Mouse (Mus musculus): ENCODE data around the gene Ercc8. TPM values are rescaled to one million over a fixed set of nuclear protein-coding genes. Genes with fewer than 3 reads are reported as not detected.

Gene Ercc8
- polyA plus RNA-seq, 1 experiment from 2014 or later: 15.0 TPM

DNA sequence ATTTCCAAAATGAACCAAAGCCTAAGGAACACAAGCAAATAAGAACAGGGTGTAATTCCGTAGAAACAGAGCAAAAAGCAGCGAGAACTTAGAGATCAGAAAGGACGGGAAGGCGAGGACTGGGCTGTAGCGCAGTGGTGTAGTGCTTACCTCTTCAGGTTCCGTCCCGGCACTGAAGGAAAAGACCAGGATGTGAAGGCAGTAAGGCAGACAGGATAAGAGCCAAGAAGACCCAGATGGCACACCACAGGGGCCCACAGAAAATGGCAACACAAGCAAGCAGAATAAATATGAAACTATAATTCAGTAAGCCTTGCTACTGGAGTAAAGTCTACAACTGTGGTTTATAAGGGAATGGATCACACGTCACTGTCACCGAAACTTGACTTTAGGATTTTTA, 5.4 kb downstream of the Ercc8 start:
- H3K4me3 ChIP-seq (replicated peaks): no peak overlapping the region
- 97% methylated on average over 9 of the region's 9 CpGs for WGBS
- no peaks in the 10 kb centered on the region for H3K9me3 ChIP-seq
- H3K27me3 ChIP-seq (replicated peaks): no peaks in the 10 kb centered on the region
- H3K4me2 ChIP-seq: no peak overlapping the region
- peaks cover 4% of the 10 kb centered on the region for H3K36me3 ChIP-seq
- H3K4me1 ChIP-seq: peaks cover 5% of the 10 kb centered on the region
- no peak overlapping the region for H3K9ac ChIP-seq
- no peak overlapping the region for H3K27ac ChIP-seq
- no peak for ATAC-seq (ENCODE audit: insufficient read depth, low FRiP score, low read depth)

DNA sequence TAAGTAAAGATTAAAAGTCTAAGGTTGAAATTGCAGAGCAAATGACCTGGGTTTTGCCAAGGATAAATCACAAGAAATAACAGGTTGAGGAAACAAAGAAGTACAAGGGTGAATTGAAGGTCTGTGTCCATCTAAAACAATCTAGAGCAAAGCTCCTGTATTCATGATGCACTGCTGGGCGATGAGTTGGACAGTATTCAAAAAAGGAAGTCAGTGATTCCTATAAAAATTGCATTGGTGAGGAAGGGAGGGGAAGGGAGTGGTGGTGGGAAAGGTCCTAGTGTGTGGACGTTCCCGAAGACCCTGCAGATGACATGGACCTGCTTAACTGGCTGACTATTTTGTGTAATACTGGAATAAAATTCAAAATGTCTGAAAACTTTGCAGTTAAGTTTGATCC, 6.1 kb downstream of the Ercc8 start:
- Histone ChIP-seq H3K4me1 (peaks cover 3% of the 10 kb centered on the region), H3K9ac (no peak overlapping the region), H3K4me2 (no peak overlapping the region), H3K36me3 (peaks cover 4% of the 10 kb centered on the region), H3K4me3 (replicated peaks) (no peak overlapping the region), H3K9me3 (no peaks in the 10 kb centered on the region), H3K27ac (no peak overlapping the region), H3K27me3 (replicated peaks) (no peaks in the 10 kb centered on the region)
- ATAC-seq (ENCODE audit: insufficient read depth, low FRiP score, low read depth): no peak
- WGBS: 82% methylated on average over 3 of the region's 3 CpGs

DNA sequence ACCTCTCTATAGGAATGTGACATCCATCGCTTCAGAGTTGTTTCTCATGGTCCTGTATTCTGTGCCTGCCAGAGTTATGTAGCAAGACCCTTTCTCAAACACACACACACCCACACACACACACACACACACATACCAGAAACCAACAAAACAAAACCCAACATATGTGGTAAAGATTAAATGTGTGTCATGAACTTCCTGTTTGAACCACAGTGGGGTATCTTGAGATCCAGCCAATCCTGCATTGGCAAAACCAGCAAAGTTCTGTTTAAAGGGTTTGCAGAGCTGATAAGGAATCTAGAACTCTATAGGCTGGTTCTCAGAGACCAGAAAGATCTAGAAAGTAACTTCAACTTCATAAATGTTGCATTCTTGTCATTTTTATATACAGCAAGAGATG, 11.5 kb downstream of the Ercc8 start:
- Histone ChIP-seq H3K9me3 (no peaks in the 10 kb centered on the region), H3K27me3 (replicated peaks) (no peaks in the 10 kb centered on the region), H3K4me3 (replicated peaks) (no peak overlapping the region), H3K4me1 (no peaks in the 10 kb centered on the region), H3K4me2 (no peak overlapping the region), H3K27ac (no peak overlapping the region), H3K36me3 (no peaks in the 10 kb centered on the region), H3K9ac (no peak overlapping the region)
- WGBS: 93% methylated on average over 1 of the region's 1 CpGs
- ATAC-seq (ENCODE audit: insufficient read depth, low FRiP score, low read depth): no peak

DNA sequence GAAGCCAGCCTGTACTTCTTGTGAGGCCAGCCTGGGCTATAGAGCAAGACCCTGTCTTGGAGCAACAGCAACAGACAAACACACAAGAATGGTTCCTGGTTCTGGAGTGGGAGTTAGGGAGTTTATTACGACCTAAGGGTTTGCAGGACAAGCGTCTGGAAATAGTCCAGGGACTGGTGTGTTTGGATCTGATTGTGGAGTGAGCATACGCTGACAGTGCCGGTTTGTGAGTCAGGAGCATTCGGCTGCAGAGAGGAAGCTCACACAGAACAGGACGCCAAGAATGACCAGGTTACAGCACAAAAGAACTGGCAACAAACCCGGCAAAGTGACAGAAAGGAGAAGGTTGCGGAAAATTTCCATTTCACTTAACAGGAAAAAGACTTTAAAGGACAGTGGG, 12.0 kb downstream of the Ercc8 start:
- WGBS: 92% methylated on average over 8 of the region's 8 CpGs
- Histone ChIP-seq H3K9me3 (no peaks in the 10 kb centered on the region), H3K36me3 (no peaks in the 10 kb centered on the region), H3K9ac (no peak overlapping the region), H3K4me2 (no peak overlapping the region), H3K4me1 (no peaks in the 10 kb centered on the region), H3K27ac (no peak overlapping the region), H3K27me3 (replicated peaks) (no peaks in the 10 kb centered on the region), H3K4me3 (replicated peaks) (no peak overlapping the region)
- no peak for ATAC-seq (ENCODE audit: insufficient read depth, low FRiP score, low read depth)

DNA sequence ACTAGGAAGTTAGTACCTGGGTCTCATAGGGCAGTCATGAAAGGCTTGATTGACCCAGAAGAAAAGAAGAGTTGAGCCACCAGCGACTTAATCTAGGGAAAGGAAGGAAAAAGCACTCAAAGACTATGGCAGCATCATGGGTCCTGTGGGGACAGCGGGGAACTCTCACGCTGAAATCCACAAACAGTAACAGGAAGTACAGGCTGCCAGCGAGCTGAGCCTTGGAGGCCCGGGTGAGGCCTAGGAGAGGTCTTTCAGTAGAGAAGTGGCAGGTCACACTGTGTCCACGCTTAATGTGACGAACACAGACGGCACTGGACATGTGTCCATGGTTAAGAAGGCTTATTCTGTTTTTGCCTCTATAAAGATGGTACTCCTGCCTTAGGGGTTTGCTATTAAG, 21.1 kb downstream of the Ercc8 start:
- H3K9ac ChIP-seq: no peak overlapping the region
- 86% methylated on average over 8 of the region's 8 CpGs for WGBS
- H3K27me3 ChIP-seq (replicated peaks): no peaks in the 10 kb centered on the region
- H3K9me3 ChIP-seq: no peaks in the 10 kb centered on the region
- no peak overlapping the region for H3K4me3 ChIP-seq (replicated peaks)
- H3K36me3 ChIP-seq: peaks cover 22% of the 10 kb centered on the region
- no peak overlapping the region for H3K4me2 ChIP-seq
- no peaks in the 10 kb centered on the region for H3K4me1 ChIP-seq
- no peak for ATAC-seq (ENCODE audit: insufficient read depth, low FRiP score, low read depth)
- no peak overlapping the region for H3K27ac ChIP-seq

DNA sequence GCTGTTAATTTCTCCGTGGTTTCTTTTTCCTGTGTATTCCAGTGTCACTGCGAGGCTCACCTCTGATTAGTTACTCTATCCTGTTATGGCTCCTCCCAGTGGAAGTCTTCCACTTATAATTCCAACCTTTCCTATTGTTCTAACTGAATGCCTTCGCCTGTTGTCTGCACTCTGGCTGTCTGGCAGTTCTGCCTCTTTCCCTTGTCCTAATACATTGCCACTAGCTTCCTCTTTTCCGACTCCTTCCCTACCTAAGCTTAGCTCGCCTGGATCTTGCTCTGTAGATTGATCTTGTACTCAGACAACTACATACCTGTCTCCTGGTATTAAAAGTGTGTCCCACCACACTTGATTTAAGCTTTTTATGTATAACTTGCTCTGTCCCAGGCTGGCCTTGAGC, 22.3 kb downstream of the Ercc8 start:
- H3K4me1 ChIP-seq: no peaks in the 10 kb centered on the region
- H3K4me3 ChIP-seq (replicated peaks): no peak overlapping the region
- H3K27ac ChIP-seq: no peak overlapping the region
- H3K9ac ChIP-seq: no peak overlapping the region
- H3K27me3 ChIP-seq (replicated peaks): no peaks in the 10 kb centered on the region
- 75% methylated on average over 5 of the region's 5 CpGs for WGBS
- no peaks in the 10 kb centered on the region for H3K9me3 ChIP-seq
- ATAC-seq (ENCODE audit: insufficient read depth, low FRiP score, low read depth): no peak
- no peak overlapping the region for H3K4me2 ChIP-seq
- peaks cover 30% of the 10 kb centered on the region for H3K36me3 ChIP-seq

DNA sequence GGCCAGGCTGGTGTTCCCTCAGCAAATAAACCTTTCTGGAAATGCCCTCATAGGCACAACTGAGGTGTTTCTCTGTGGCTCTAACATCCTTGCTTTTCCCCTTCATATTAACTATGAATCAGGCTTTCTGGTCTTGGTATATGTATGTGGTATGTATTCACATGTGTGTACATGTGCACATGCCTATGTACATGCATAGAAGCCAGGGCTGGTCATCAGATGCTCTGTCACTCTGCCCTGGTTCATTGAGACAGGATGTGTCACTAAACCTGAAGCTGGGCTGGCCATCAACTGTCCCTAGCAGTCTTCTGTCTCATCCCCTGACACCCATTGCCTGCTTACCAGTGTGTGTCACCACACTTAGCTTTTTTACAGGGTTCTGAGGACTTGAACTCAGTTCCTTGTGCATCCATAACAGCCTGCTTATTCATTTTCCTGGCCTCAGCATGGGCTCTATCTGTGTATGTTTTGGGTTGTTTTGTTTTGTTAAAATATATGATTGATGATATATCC, 26.3 kb downstream of the Ercc8 start:
- Histone ChIP-seq H3K27me3 (replicated peaks) (no peaks in the 10 kb centered on the region), H3K9me3 (no peaks in the 10 kb centered on the region), H3K4me1 (no peaks in the 10 kb centered on the region), H3K9ac (no peak overlapping the region), H3K4me3 (replicated peaks) (no peak overlapping the region), H3K27ac (no peak overlapping the region), H3K4me2 (no peak overlapping the region), H3K36me3 (peaks cover 20% of the 10 kb centered on the region)
- ATAC-seq (ENCODE audit: insufficient read depth, low FRiP score, low read depth): no peak

DNA sequence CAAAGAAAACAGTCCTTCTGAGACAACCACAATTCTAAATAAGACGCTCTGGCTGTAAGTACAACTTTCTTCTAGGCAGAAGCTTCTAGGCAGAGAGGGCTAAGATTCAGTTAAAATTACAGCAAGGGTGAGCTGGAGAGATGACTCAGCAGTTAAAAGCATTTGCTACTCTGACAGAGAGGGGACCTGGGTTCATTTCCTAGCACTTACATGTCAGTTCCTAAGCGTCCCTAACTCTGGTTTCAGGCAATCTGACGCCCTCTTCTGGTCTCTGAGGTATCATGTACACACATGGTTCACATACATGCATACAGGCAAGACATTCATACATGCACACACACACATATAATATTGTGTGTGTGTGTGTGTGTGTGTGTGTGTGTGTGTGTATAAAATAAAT, 27.0 kb downstream of the Ercc8 start:
- Histone ChIP-seq H3K4me3 (replicated peaks) (no peak overlapping the region), H3K27me3 (replicated peaks) (no peaks in the 10 kb centered on the region), H3K27ac (no peak overlapping the region), H3K4me1 (no peaks in the 10 kb centered on the region), H3K36me3 (peaks cover 20% of the 10 kb centered on the region), H3K9me3 (no peaks in the 10 kb centered on the region), H3K4me2 (no peak overlapping the region), H3K9ac (no peak overlapping the region)
- whole genome bisulfite sequencing: 94% methylated on average over 3 of the region's 3 CpGs
- no peak for ATAC-seq (ENCODE audit: insufficient read depth, low FRiP score, low read depth)

DNA sequence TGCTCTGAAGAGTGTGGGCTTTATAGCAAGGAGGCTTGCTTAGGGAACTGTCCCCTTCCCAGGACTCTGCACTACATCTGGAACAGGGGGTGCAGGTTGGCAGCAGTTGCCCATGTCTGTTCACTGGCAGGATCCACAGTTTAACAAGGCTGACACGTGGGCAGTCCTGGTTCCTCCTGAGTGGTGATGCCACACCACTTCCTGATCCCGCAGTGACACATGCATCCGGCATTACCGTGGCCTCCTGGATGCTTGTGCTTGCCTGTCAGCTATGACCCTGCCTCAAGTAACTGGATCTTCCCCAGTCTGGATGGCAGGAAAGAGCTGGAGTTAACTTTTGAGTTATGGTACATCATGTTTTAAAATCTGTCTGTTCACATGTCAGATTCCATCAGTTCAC, 29.5 kb downstream of the Ercc8 start:
- ATAC-seq (ENCODE audit: insufficient read depth, low FRiP score, low read depth): no peak
- Histone ChIP-seq H3K36me3 (peaks cover 17% of the 10 kb centered on the region), H3K9ac (no peak overlapping the region), H3K27me3 (replicated peaks) (no peaks in the 10 kb centered on the region), H3K4me1 (no peaks in the 10 kb centered on the region), H3K4me3 (replicated peaks) (no peak overlapping the region), H3K4me2 (no peak overlapping the region), H3K27ac (no peak overlapping the region), H3K9me3 (no peaks in the 10 kb centered on the region)
- whole genome bisulfite sequencing: 92% methylated on average over 4 of the region's 4 CpGs

DNA sequence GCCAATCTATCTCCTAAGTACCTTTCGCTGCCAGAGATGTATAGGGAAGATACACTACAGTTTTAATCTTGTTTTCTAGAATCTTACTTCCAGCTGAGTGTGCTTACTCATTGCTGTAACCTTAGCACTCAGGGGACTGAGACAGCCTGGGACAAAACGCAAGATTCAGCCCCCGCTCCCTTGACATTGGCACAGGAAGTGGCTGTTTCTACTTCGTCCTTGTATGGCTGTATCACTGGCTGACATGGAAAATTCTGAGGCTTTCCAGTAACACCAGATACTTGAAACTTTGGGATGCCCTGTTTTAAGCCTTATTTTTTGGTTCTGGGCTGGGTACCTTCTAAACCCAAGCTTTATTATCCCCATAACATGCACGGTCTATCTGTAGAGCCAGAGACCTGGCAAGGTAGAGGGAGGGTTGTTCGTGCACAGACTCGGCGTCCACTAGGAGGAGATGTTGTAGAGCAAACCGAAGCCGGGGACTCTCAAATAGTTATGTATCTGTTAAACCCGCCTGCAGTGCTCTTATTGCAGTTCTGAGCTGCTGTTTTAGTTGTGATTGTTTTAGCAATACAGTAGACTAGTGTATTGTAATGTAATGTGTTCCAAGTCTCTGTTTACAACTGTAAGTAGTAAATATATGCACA, 32.7 kb downstream of the Ercc8 start:
- Histone ChIP-seq H3K4me1 (no peaks in the 10 kb centered on the region), H3K9ac (no peak overlapping the region), H3K4me2 (no peak overlapping the region), H3K27me3 (replicated peaks) (no peaks in the 10 kb centered on the region), H3K4me3 (replicated peaks) (no peak overlapping the region), H3K36me3 (peaks cover 12% of the 10 kb centered on the region; the same call in 1 of the 2 replicates), H3K27ac (no peak overlapping the region), H3K9me3 (no peaks in the 10 kb centered on the region)
- WGBS: 50% methylated on average over 11 of the region's 11 CpGs
- peak; percentile 56; the same call in 1 of the 2 replicates for ATAC-seq (ENCODE audit: insufficient read depth, low FRiP score, low read depth)

DNA sequence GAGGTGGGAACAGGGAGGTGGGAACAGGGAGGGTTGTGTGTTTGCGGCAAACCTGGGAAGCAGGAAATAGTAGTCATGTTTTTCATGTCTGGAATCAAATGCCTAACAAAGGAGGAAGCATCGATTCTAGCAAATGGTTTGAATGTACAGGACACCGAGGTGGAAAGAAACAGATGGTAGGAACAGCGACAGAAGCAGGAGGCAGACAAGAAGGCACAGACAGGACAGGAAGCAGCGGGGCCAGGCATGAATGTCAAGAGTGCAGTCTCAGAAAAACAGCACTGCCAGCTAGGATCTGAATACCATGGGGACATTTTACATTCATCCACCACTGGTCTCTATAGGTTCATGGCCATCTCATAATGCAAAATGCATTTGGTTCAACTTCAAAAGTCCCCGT, 36.9 kb downstream of the Ercc8 start:
- no peak overlapping the region for H3K27ac ChIP-seq
- no peak for ATAC-seq (ENCODE audit: insufficient read depth, low FRiP score, low read depth)
- H3K4me1 ChIP-seq: no peaks in the 10 kb centered on the region
- H3K9ac ChIP-seq: no peak overlapping the region
- no peak overlapping the region for H3K4me2 ChIP-seq
- WGBS: 78% methylated on average over 6 of the region's 6 CpGs
- H3K36me3 ChIP-seq: peaks cover 7% of the 10 kb centered on the region; the same call in 1 of the 2 replicates
- no peaks in the 10 kb centered on the region for H3K9me3 ChIP-seq
- no peaks in the 10 kb centered on the region for H3K27me3 ChIP-seq (replicated peaks)
- no peak overlapping the region for H3K4me3 ChIP-seq (replicated peaks)

DNA sequence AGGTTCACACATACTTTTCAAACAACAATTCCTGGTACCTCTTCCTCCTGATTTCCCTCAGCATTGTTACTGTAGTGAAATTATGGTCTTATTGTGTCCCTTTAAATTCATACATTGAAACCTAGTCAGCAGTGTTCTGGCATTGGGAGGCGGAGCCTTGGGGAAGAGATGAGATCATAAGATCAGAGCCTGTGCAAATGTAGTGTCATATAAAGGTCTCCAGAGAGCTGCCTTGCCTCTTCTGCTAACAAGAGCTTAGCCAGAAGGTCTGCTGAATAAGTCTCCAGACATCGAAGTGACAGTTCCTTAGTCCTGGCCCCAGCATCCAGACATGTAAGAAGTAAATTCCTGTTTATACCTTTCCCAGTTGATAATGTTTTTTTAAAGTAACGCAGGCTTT, 46.3 kb downstream of the Ercc8 start:
- 68% methylated on average over 3 of the region's 3 CpGs for WGBS
- no peak overlapping the region for H3K4me3 ChIP-seq (replicated peaks)
- no peak overlapping the region for H3K27ac ChIP-seq
- no peaks in the 10 kb centered on the region for H3K36me3 ChIP-seq
- no peaks in the 10 kb centered on the region for H3K9me3 ChIP-seq
- no peaks in the 10 kb centered on the region for H3K4me1 ChIP-seq
- no peak overlapping the region for H3K9ac ChIP-seq
- ATAC-seq (ENCODE audit: insufficient read depth, low FRiP score, low read depth): no peak
- no peaks in the 10 kb centered on the region for H3K27me3 ChIP-seq (replicated peaks)
- no peak overlapping the region for H3K4me2 ChIP-seq

DNA sequence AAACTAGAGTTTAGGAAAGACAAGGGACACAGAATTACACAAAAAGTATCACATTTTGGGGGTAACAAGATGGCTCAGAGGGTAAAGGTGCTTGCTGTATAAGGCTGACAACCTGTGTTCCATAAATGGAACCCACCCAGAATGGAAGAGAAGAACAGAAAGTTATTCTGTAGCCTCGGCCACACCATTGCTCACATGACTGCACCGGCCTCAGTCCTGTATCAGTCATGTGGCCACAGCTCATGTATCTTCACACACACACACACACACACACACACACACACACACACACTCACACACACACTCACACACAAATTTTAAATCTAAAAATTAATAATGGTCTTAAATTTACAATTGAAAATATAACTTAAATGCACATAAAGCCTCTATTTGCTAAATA, 48.9 kb downstream of the Ercc8 start:
- Histone ChIP-seq H3K36me3 (no peaks in the 10 kb centered on the region), H3K9me3 (no peaks in the 10 kb centered on the region), H3K4me2 (no peak overlapping the region), H3K4me3 (replicated peaks) (no peak overlapping the region), H3K27ac (no peak overlapping the region), H3K27me3 (replicated peaks) (no peaks in the 10 kb centered on the region), H3K9ac (no peak overlapping the region), H3K4me1 (no peaks in the 10 kb centered on the region)
- no peak for ATAC-seq (ENCODE audit: insufficient read depth, low FRiP score, low read depth)
- WGBS: 80% methylated on average over 2 of the region's 2 CpGs
